Mouse (Mus musculus) midbrain, embryonic 16.5 days (tissue): Measurements from ENCODE around the gene Larp1. TPM values are rescaled to one million over a fixed set of nuclear protein-coding genes. Genes with fewer than 3 reads are reported as not detected.

Experiments
- ATAC-seq: fragments of 200-750 bp; cut with Nextera tagmentation; 2 replicates; pipeline ENCODE4 v1.8.0; 2017; ENCODE audit warnings: moderate TSS enrichment
- H3K27ac ChIP-seq: fragments of 300-500 bp; sonication (generic); 2 replicates; pipeline ENCODE4 v1.5.1; 2014; ENCODE audit warnings: mild to moderate bottlenecking, low read length, mixed read lengths
- H3K27me3 ChIP-seq: fragments of 300-500 bp; sonication (generic); 2 replicates; pipeline ENCODE4 v1.6.1; 2014; ENCODE audit warnings: low read depth, low read length, mixed read lengths; ENCODE audit not compliant: control insufficient read depth, insufficient read depth
- H3K36me3 ChIP-seq: fragments of 300-500 bp; sonication (generic); 2 replicates; pipeline ENCODE4 v1.6.1; 2014; ENCODE audit warnings: mild to moderate bottlenecking, low read length, moderate library complexity, mixed read lengths; ENCODE audit not compliant: control insufficient read depth, insufficient read depth
- H3K4me1 ChIP-seq: fragments of 300-500 bp; sonication (generic); 2 replicates; pipeline ENCODE4 v1.6.1; 2014; ENCODE audit warnings: mild to moderate bottlenecking, low read length, mixed read lengths; ENCODE audit not compliant: control insufficient read depth, insufficient read depth
- H3K4me2 ChIP-seq: fragments of 300-500 bp; sonication (generic); 2 replicates; pipeline ENCODE4 v1.6.1; 2014; ENCODE audit warnings: mild to moderate bottlenecking, low read length, mixed read lengths
- H3K4me3 ChIP-seq: fragments of 300-500 bp; sonication (generic); 2 replicates; pipeline ENCODE4 v1.5.1; 2014; ENCODE audit warnings: low read depth, mild to moderate bottlenecking, low read length, moderate library complexity, mixed read lengths
- H3K9ac ChIP-seq: fragments of 300-500 bp; sonication (generic); 2 replicates; pipeline ENCODE4 v1.6.1; 2014; ENCODE audit warnings: low read depth, low read length, mixed read lengths
- H3K9me3 ChIP-seq: fragments of 300-500 bp; sonication (generic); replicated peaks from 2 replicates; pipeline ENCODE4 v1.6.1; 2014; ENCODE audit warnings: mild to moderate bottlenecking, low read length, mixed read lengths; ENCODE audit not compliant: control insufficient read depth, poor library complexity, severe bottlenecking
- WGBS: fragments of 180-500 bp; shearing (Covaris S2); extraction: QIAGEN DNeasy Blood & Tissue Kit; methylation state at CpG from one replicate; pipeline ENCODE4 v1.1.7; 2014; 5-methylcytosine and 5-hydroxymethylcytosine counted together
- polyA plus RNA-seq: library from polyadenylated mRNA; unstranded; fragments of >200 nt; fragmentation: Nextera tagmentation; extraction: Ambion mirVana; gene quantifications from 2 replicates; pipeline ENCODE4 v1.2.1, GENCODE M21; 2015

Larp1 gene
- polyA plus RNA-seq, 1 experiment from 2014 or later, result 17.7 TPM

GRCm38 (mm10) chr11:58017422-58017821 lies 8.6 kb downstream of the Larp1 start:
- Histone ChIP-seq H3K9me3 (no peaks in the 10 kb centered on the region), H3K4me2 (no peak overlapping the region), H3K36me3 (no peaks in the 10 kb centered on the region), H3K27me3 (no peaks in the 10 kb centered on the region), H3K4me3 (no peak overlapping the region), H3K27ac (no peak overlapping the region), H3K9ac (no peak overlapping the region), H3K4me1 (peaks cover 20% of the 10 kb centered on the region)
- 87% methylated on average over 1 of the region's 1 CpGs for WGBS
- ATAC-seq, result peak; percentile 5; the same call in 1 of the 2 replicates

GRCm38 (mm10) chr11:58018287-58018686 lies 9.4 kb downstream of the Larp1 start:
- H3K36me3 ChIP-seq, result no peaks in the 10 kb centered on the region
- no peaks in the 10 kb centered on the region for H3K27me3 ChIP-seq
- H3K4me2 ChIP-seq, result no peak overlapping the region
- ATAC-seq, result no peak
- H3K27ac ChIP-seq, result no peak overlapping the region
- no peaks in the 10 kb centered on the region for H3K9me3 ChIP-seq
- H3K4me1 ChIP-seq, result peaks cover 20% of the 10 kb centered on the region
- H3K4me3 ChIP-seq, result no peak overlapping the region
- 84% methylated on average over 2 of the region's 2 CpGs for WGBS
- no peak overlapping the region for H3K9ac ChIP-seq

GRCm38 (mm10) chr11:58018701-58019100 lies 9.8 kb downstream of the Larp1 start:
- H3K27ac ChIP-seq, result no peak overlapping the region
- no peak overlapping the region for H3K4me2 ChIP-seq
- H3K36me3 ChIP-seq, result no peaks in the 10 kb centered on the region
- no peaks in the 10 kb centered on the region for H3K27me3 ChIP-seq
- ATAC-seq, result no peak
- H3K4me3 ChIP-seq, result no peak overlapping the region
- no peaks in the 10 kb centered on the region for H3K9me3 ChIP-seq
- 91% methylated on average over 4 of the region's 4 CpGs for whole genome bisulfite sequencing
- H3K9ac ChIP-seq, result no peak overlapping the region
- peaks cover 20% of the 10 kb centered on the region for H3K4me1 ChIP-seq

DNA sequence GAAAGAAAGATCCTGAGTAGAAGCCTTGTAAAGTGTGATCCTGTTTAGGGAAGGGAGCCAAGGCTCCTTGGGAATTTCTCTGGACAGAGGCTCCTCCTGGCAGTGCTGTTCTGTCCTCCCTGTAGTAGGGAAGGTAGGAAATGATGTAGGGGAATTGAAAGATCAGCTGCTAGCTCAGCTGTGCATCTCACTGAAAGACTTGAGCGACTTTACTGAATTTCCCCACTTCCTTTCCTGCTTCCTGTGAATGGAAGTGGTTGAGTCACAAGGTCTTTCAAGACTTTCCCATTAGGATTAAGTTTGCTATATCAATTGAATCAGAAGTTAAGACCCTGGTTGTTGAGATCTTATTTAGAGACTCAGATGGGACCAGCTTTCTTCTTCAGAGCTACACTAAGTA lies 12.2 kb downstream of the Larp1 start:
- Histone ChIP-seq H3K4me2 (no peak overlapping the region), H3K27me3 (no peaks in the 10 kb centered on the region), H3K9ac (no peak overlapping the region), H3K27ac (0 out of 2 replicates have a peak overlapping the region, but pooled peaks have one; percentile 17), H3K4me3 (no peak overlapping the region), H3K9me3 (no peaks in the 10 kb centered on the region), H3K36me3 (no peaks in the 10 kb centered on the region), H3K4me1 (peaks cover 18% of the 10 kb centered on the region)
- WGBS, result 74% methylated on average over 1 of the region's 1 CpGs
- ATAC-seq, result no peak

DNA sequence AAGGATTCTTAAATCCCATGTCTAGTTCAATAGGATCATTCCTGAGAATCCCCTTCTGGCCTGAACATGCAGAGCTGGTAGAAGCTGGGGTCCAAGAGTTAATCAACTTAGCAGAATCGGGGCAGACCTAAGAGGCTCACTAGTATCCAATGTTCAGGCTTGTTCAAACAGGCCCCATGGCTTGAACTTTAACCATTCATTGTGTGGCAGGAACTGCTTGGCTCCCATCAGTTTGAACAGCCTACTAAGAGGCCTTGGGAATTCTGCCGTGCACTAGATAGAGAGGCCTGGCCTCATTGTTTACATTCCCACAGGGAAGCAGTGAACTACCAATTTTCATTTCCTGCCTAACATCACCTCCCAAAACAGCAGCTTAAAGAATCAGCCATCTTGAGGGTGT lies 12.8 kb downstream of the Larp1 start:
- H3K27me3 ChIP-seq, result no peaks in the 10 kb centered on the region
- H3K4me2 ChIP-seq, result no peak overlapping the region
- ATAC-seq, result no peak
- no peak overlapping the region for H3K27ac ChIP-seq
- no peaks in the 10 kb centered on the region for H3K9me3 ChIP-seq
- H3K4me3 ChIP-seq, result no peak overlapping the region
- H3K9ac ChIP-seq, result no peak overlapping the region
- 66% methylated on average over 2 of the region's 2 CpGs for WGBS
- H3K4me1 ChIP-seq, result peaks cover 13% of the 10 kb centered on the region
- no peaks in the 10 kb centered on the region for H3K36me3 ChIP-seq

DNA sequence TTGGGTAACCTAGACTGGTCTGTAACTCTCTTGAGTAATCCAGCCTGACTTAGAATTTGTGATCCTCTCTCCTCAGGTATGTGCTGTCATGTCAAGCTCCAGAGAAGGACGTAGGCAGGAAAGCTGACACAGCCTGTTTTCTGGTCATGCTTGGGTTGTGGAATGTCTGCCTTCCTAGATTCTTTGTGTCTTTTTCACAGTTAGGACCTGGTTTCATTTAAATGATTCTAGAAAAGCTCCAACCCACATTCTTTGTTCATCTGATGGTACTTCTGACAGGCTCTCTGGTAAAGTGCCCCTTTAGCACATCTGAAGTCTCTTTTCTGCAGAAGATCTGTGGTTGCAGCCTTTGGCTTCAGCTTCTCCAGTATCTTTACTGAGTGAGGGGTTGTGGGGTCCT lies 15.4 kb downstream of the Larp1 start:
- peaks cover 8% of the 10 kb centered on the region for H3K4me1 ChIP-seq
- 100% methylated on average over 1 of the region's 1 CpGs for WGBS
- no peak overlapping the region for H3K4me2 ChIP-seq
- H3K4me3 ChIP-seq, result no peak overlapping the region
- no peak overlapping the region for H3K9ac ChIP-seq
- H3K36me3 ChIP-seq, result no peaks in the 10 kb centered on the region
- H3K9me3 ChIP-seq, result no peaks in the 10 kb centered on the region
- no peaks in the 10 kb centered on the region for H3K27me3 ChIP-seq
- no peak overlapping the region for H3K27ac ChIP-seq
- ATAC-seq, result no peak

- Histone ChIP-seq H3K9ac (no peak overlapping the region), H3K27me3 (no peaks in the 10 kb centered on the region), H3K9me3 (no peaks in the 10 kb centered on the region), H3K27ac (no peak overlapping the region), H3K4me2 (no peak overlapping the region), H3K4me1 (peaks cover 8% of the 10 kb centered on the region), H3K4me3 (no peak overlapping the region), H3K36me3 (no peaks in the 10 kb centered on the region)
- ATAC-seq, result no peak
- 92% methylated on average over 2 of the region's 2 CpGs for WGBS
These were observed 15.8 kb downstream of the Larp1 start for GRCm38 (mm10) chr11:58024671-58025070.

DNA sequence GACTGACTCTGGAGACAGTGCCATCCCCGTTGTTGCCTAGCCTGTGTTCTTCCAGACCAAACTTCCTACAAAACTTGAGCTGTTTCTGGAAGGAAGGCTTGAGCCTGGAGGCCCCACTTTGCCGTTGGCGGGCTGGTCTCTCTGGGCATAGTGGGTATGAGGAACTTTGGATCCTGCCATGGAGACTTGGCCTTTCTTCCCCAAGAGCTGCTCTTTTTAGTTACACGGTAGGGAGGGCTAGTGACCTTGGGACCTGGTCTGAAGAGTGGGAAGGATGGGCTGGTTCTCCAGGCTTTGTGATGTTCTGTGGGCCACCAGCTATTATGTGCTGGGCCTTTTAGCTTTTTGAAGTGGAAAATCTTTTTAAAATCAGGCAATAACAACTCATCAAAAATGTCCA lies 17.0 kb downstream of the Larp1 start:
- WGBS, result 95% methylated on average over 4 of the region's 4 CpGs

DNA sequence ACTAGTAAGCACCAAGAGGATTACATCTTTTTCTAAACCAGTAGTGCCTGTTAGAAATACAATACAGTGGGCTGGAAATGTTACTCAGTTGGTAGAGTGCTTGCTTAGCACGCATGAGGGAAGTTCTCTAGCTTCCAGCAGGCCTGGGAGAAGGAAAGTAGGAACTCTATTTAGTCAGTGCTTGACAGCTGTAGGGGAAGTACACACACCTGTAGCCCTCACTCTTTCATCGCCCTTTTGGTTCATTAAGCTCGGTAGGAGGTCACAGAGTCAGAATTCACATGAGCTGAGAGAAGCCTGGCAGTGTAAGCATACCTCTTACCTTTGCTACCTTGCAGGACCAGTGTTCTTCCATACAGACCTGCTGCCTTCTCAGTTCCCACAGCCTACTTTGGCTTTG lies 17.5 kb downstream of the Larp1 start:
- WGBS, result 74% methylated on average over 3 of the region's 3 CpGs
- Histone ChIP-seq H3K4me2 (no peak overlapping the region), H3K9me3 (no peaks in the 10 kb centered on the region), H3K9ac (no peak overlapping the region), H3K4me1 (peaks cover 4% of the 10 kb centered on the region; the same call in 1 of the 2 replicates), H3K27ac (no peak overlapping the region), H3K36me3 (no peaks in the 10 kb centered on the region), H3K27me3 (no peaks in the 10 kb centered on the region), H3K4me3 (no peak overlapping the region)
- ATAC-seq, result no peak

More for the DNA sequence above, 17.0 kb downstream of the Larp1 start:
- no peak overlapping the region for H3K27ac ChIP-seq
- peaks cover 4% of the 10 kb centered on the region for H3K4me1 ChIP-seq
- ATAC-seq, result no peak
- H3K9me3 ChIP-seq, result no peaks in the 10 kb centered on the region
- no peaks in the 10 kb centered on the region for H3K36me3 ChIP-seq
- no peak overlapping the region for H3K9ac ChIP-seq
- H3K4me3 ChIP-seq, result no peak overlapping the region
- no peaks in the 10 kb centered on the region for H3K27me3 ChIP-seq
- H3K4me2 ChIP-seq, result no peak overlapping the region
